Mouse (Mus musculus) ES-E14 (cell line): Measurements from ENCODE around the gene Fhit.

Source experiments
- CHD2 ChIP-seq: IDR thresholded peaks from 2 replicates; pipeline ENCODE4 v1.6.1; 2014; ENCODE audit warnings: mild to moderate bottlenecking, low read depth, low read length, inconsistent platforms
- HCFC1 ChIP-seq: IDR thresholded peaks from 2 replicates; pipeline ENCODE4 v1.6.1; 2012; ENCODE audit warnings: low read length, inconsistent platforms, borderline replicate concordance; ENCODE audit not compliant: insufficient read depth
- MAFK ChIP-seq: IDR thresholded peaks from 2 replicates; pipeline ENCODE4 v1.6.1; 2014; ENCODE audit warnings: mild to moderate bottlenecking, low read depth, low read length, inconsistent platforms; ENCODE audit not compliant: insufficient read depth
- ZC3H11A ChIP-seq: IDR thresholded peaks from 2 replicates; pipeline ENCODE4 v1.6.1; 2012; ENCODE audit warnings: low read depth, mild to moderate bottlenecking, inconsistent platforms, low read length, borderline replicate concordance
- ZNF384 ChIP-seq: IDR thresholded peaks from 2 replicates; pipeline ENCODE4 v1.6.1; 2012; ENCODE audit warnings: low read depth, low read length, inconsistent platforms

DNA sequence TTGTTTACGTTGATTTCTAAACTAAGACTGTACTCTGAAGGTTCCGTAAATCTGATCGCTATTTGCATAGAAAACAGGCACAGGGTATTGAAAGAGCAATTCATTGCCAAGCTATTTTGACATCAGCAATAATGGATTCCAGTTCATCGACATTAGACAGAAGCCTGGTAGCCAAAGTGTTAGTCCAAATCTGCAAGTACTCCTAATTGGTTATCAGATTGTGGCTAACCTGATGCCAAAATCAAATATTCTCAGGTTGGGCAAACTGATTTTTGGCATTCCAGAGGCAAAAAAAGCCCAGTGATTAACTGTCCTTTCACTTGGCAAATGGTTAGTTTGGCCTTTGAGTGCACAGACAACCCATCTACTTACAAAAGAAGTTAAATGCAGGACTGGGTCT is 1573.9 kb downstream of the Fhit start:
- no peak for TF ChIP-seq ZC3H11A
- TF ChIP-seq CHD2, result no peak
- no peak for TF ChIP-seq MAFK
- no peak for TF ChIP-seq ZNF384
- TF ChIP-seq HCFC1, result no peak
